Mouse (Mus musculus): Measurements from ENCODE around the gene Ninl. TPM values are rescaled to one million over a fixed set of nuclear protein-coding genes. Genes with fewer than 3 reads are reported as not detected.

Gene Ninl
- polyA plus RNA-seq, 1 experiment from 2014 or later, result 6.5 TPM

DNA sequence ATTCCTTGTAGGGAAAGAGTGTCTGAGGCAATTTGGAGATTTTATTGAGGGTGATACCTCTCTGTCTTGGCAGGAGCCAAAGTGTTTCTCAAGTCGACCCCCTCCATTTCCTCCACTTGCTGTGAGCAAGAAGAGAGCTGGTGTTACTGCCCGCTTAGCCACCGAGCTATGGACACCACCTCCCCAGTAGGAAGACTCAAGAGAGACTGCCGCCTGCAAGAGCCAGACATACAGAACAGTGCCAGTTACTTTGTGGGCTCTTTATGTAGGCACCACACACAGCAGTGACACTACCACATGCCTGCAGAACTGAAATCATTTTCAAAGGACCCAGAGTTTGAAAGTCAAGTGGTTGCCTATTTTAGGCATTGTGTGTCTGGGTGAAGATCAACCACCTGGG is 48.1 kb downstream of the Ninl start:
- Histone ChIP-seq H3K27ac (no peak overlapping the region), H3K9me3 (no peaks in the 10 kb centered on the region), H3K4me1 (replicated peaks) (no peaks in the 10 kb centered on the region), H3K9ac (no peak overlapping the region), H3K4me2 (replicated peaks) (no peak overlapping the region), H3K4me3 (replicated peaks) (no peak overlapping the region), H3K36me3 (no peaks in the 10 kb centered on the region), H3K27me3 (replicated peaks) (no peaks in the 10 kb centered on the region)
- WGBS, result 81% methylated on average over 4 of the region's 4 CpGs
- no peak for ATAC-seq

DNA sequence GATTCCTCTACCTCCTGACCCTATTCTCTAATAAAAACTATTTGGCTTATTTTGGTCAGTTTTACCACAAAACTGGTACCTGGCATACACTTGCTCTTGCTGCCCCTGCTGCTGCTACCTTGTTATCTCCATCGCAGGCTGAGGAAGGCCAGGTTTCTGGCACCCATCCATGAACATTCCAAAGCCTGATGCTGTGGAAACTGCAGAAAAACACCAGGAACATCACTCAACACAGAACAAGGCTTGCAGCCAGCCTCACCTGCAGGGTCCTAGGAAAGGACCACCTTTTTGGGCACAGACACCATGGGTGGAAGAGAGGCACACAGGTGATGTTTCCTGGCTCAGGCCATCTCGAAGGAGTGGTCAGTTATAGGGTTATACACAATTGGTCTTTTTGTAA is 48.7 kb downstream of the Ninl start:
- no peak overlapping the region for H3K9ac ChIP-seq
- H3K9me3 ChIP-seq, result no peaks in the 10 kb centered on the region
- H3K27me3 ChIP-seq (replicated peaks), result no peaks in the 10 kb centered on the region
- no peak for ATAC-seq
- no peak overlapping the region for H3K4me2 ChIP-seq (replicated peaks)
- H3K4me3 ChIP-seq (replicated peaks), result no peak overlapping the region
- 76% methylated on average over 2 of the region's 2 CpGs for WGBS
- no peaks in the 10 kb centered on the region for H3K4me1 ChIP-seq (replicated peaks)
- H3K36me3 ChIP-seq, result no peaks in the 10 kb centered on the region
- no peak overlapping the region for H3K27ac ChIP-seq

DNA sequence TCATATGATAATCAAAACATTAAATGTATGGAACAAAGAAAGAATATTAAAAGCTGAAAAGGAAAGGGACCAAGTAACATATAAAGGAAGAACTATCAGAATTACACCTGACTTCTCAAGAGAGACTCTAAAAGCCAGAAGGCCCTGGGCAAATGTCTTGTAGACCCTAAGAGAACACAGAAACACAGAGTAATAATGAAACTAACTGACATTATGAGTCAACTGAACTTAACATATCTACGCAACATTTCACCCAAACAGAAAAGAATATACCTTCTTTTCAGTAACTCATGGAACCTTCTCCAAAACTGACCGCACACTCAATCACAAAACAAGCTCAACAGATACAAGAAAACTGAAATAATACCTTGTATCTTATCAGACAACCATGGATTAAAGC is 53.8 kb downstream of the Ninl start:
- no peaks in the 10 kb centered on the region for H3K27me3 ChIP-seq (replicated peaks)
- no peaks in the 10 kb centered on the region for H3K36me3 ChIP-seq
- H3K4me2 ChIP-seq (replicated peaks), result no peak overlapping the region
- no peak overlapping the region for H3K4me3 ChIP-seq (replicated peaks)
- WGBS, result 100% methylated on average over 2 of the region's 2 CpGs
- no peak for ATAC-seq
- no peak overlapping the region for H3K9ac ChIP-seq
- H3K27ac ChIP-seq, result no peak overlapping the region
- H3K9me3 ChIP-seq, result no peaks in the 10 kb centered on the region
- H3K4me1 ChIP-seq (replicated peaks), result no peaks in the 10 kb centered on the region; the same call in 1 of the 2 replicates

DNA sequence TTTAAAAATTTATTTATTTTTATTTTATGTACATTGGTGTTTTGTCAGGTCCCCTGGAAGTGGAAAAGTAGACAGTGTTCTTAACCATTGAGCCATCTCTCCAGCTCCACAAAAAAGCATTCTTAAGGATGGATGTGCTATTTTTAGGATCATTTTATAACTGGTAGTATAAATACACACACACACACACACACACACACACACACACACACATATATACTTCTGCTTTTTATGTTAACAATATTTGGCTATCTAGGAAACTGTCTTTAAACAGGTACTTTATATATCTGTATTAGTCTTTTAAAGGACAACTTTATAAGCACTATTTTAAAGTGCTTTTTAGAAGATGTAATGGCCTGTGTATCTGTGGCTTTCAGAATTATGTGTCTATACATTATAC is 57.1 kb downstream of the Ninl start:
- H3K9me3 ChIP-seq, result no peaks in the 10 kb centered on the region
- no peak overlapping the region for H3K4me2 ChIP-seq (replicated peaks)
- H3K4me3 ChIP-seq (replicated peaks), result no peak overlapping the region
- no peaks in the 10 kb centered on the region; the same call in 1 of the 2 replicates for H3K4me1 ChIP-seq (replicated peaks)
- no peak for ATAC-seq
- H3K9ac ChIP-seq, result no peak overlapping the region
- H3K27ac ChIP-seq, result no peak overlapping the region
- H3K36me3 ChIP-seq, result no peaks in the 10 kb centered on the region
- H3K27me3 ChIP-seq (replicated peaks), result no peaks in the 10 kb centered on the region

DNA sequence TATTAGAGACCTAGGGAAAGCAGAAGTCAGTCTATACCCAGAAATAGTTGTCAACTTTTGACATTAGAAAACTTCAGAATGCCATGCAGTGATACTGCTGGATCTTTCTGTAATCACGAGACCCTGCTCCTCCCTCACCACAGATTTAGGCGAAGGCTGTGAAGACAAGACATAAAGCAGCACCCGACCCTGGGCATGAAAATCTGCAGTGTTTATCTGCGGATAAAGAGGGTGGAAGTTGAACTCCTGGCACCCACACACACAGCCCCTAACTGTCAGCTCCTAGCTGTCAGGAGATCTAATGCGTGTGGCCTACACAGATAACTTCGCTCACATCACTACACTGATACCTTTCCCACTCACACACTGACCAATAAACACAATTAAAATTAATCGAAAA is 57.7 kb downstream of the Ninl start:
- no peak for ATAC-seq
- H3K9me3 ChIP-seq, result no peaks in the 10 kb centered on the region
- H3K9ac ChIP-seq, result no peak overlapping the region
- H3K4me2 ChIP-seq (replicated peaks), result no peak overlapping the region
- H3K4me3 ChIP-seq (replicated peaks), result no peak overlapping the region
- 54% methylated on average over 7 of the region's 7 CpGs for WGBS
- H3K36me3 ChIP-seq, result no peaks in the 10 kb centered on the region
- no peaks in the 10 kb centered on the region; the same call in 1 of the 2 replicates for H3K4me1 ChIP-seq (replicated peaks)
- no peaks in the 10 kb centered on the region for H3K27me3 ChIP-seq (replicated peaks)
- H3K27ac ChIP-seq, result no peak overlapping the region

DNA sequence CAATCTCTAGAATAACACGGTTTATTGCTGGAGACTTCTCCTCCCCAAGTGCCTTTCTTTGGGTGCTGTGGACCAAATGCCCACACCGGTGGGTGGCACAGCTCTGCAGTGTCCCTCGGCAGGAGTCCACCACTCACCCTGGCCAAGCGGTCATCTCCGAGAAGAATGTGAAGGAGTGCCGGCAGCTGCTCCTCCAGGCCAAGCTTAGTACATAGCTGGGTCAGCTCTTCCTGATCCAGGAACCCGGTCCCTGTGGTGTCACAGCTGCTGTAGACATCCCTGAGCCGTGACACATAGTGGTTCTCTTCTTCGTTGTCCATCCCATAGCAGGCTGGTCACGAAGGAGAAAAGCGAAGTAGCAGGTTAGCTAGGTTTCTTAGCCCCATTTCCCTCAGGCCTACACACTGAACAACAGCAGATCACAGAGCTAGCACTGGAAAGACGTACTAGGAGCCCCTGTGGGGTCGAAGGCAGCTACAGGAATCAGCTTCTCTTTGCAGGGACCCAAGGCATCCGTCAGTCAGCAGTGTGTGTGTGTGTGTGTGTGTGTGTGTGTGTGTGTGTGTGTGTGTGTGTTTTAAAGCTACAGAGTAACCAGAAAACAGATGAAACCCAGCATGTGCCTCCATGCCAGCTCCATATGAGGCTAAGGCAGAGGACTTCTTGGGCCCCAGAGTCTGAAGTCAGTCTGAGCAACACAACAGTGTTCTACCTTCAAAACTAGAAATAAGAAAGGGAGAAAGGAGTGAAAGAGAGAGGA is 59.1 kb downstream of the Ninl start:
- no peak overlapping the region for H3K4me3 ChIP-seq (replicated peaks)
- H3K4me2 ChIP-seq (replicated peaks), result no peak overlapping the region
- H3K9me3 ChIP-seq, result no peaks in the 10 kb centered on the region
- ATAC-seq, result no peak
- H3K4me1 ChIP-seq (replicated peaks), result no peaks in the 10 kb centered on the region; the same call in 1 of the 2 replicates
- no peaks in the 10 kb centered on the region for H3K36me3 ChIP-seq
- H3K27me3 ChIP-seq (replicated peaks), result no peaks in the 10 kb centered on the region
- no peak overlapping the region for H3K27ac ChIP-seq
- 79% methylated on average over 14 of the region's 14 CpGs for WGBS
- H3K9ac ChIP-seq, result no peak overlapping the region

DNA sequence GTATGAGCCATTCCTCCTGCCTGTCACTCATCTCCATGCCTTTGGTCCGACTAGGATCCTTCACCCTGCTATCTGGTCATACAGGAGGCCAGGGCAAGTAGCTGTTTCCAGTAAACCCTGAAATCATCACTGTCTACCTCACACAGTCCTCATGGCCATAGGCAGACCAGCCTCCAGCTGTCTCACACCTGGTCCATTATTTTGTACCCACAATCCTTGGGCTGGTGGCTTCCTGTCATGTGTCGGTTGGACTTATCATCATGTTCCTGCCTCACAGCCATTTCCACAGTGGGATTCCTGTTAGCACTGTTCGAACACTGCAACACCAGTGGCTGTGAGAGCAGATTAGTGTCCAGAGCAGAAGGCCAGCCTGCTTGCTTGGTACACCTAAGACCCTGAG is 60.4 kb downstream of the Ninl start:
- Histone ChIP-seq H3K27me3 (replicated peaks) (no peaks in the 10 kb centered on the region), H3K27ac (no peak overlapping the region), H3K4me2 (replicated peaks) (no peak overlapping the region), H3K9ac (no peak overlapping the region), H3K36me3 (peaks cover 4% of the 10 kb centered on the region; the same call in 1 of the 2 replicates), H3K4me3 (replicated peaks) (no peak overlapping the region), H3K4me1 (replicated peaks) (no peaks in the 10 kb centered on the region; the same call in 1 of the 2 replicates), H3K9me3 (no peaks in the 10 kb centered on the region)
- 83% methylated on average over 3 of the region's 3 CpGs for WGBS
- no peak for ATAC-seq

DNA sequence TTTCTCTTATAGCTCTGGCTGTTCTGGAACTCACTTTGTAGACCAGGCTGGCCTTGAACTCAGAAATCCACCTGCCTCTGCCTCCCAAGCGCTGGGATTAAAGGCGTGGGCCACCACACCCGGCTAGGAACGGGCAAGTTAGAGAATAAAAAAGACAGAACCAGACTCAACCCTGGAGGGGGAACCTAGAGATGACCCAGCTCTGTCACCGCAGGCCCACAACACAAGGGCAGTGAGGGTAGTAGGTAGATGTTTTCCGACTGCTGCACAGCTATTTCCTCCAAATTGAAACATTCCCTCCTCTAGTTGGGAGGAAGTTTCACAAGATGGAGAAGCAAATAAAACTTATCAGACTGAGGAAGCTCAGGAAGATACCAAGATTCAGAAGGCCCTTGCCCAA is 61.5 kb downstream of the Ninl start:
- no peak for ATAC-seq
- 91% methylated on average over 6 of the region's 6 CpGs for WGBS
- no peaks in the 10 kb centered on the region for H3K27me3 ChIP-seq (replicated peaks)

DNA sequence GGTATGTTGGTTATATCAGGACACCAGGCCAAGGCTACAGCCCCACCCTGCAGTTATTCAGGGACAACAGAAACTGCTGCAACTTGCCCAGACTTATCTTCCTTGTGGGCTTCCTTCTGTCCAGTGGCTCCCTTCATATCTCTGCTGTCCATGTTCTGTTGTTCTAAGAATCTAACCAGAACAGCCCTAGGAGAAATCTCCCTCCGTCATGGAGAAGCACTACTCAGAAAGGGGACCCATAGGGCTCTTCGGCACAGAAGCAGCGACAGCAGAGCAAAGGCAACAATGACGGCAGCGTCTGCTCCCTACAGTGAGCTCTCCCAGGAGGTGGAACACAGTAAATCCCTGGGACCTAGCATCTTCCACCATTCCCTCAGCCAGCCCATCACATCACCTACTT is 62.3 kb downstream of the Ninl start:
- no peak for ATAC-seq
- H3K27me3 ChIP-seq (replicated peaks), result no peaks in the 10 kb centered on the region
- H3K9me3 ChIP-seq, result no peaks in the 10 kb centered on the region
- no peak overlapping the region for H3K4me2 ChIP-seq (replicated peaks)
- no peak overlapping the region for H3K9ac ChIP-seq
- no peak overlapping the region for H3K4me3 ChIP-seq (replicated peaks)
- WGBS, result 88% methylated on average over 5 of the region's 5 CpGs
- peaks cover 5% of the 10 kb centered on the region; the same call in 1 of the 2 replicates for H3K36me3 ChIP-seq
- H3K27ac ChIP-seq, result no peak overlapping the region
- no peaks in the 10 kb centered on the region for H3K4me1 ChIP-seq (replicated peaks)

More for the DNA sequence above, 61.5 kb downstream of the Ninl start:
- no peaks in the 10 kb centered on the region for H3K9me3 ChIP-seq
- H3K9ac ChIP-seq, result no peak overlapping the region
- no peak overlapping the region for H3K27ac ChIP-seq
- peaks cover 5% of the 10 kb centered on the region; the same call in 1 of the 2 replicates for H3K36me3 ChIP-seq
- H3K4me3 ChIP-seq (replicated peaks), result no peak overlapping the region
- H3K4me1 ChIP-seq (replicated peaks), result no peaks in the 10 kb centered on the region
- no peak overlapping the region for H3K4me2 ChIP-seq (replicated peaks)

DNA sequence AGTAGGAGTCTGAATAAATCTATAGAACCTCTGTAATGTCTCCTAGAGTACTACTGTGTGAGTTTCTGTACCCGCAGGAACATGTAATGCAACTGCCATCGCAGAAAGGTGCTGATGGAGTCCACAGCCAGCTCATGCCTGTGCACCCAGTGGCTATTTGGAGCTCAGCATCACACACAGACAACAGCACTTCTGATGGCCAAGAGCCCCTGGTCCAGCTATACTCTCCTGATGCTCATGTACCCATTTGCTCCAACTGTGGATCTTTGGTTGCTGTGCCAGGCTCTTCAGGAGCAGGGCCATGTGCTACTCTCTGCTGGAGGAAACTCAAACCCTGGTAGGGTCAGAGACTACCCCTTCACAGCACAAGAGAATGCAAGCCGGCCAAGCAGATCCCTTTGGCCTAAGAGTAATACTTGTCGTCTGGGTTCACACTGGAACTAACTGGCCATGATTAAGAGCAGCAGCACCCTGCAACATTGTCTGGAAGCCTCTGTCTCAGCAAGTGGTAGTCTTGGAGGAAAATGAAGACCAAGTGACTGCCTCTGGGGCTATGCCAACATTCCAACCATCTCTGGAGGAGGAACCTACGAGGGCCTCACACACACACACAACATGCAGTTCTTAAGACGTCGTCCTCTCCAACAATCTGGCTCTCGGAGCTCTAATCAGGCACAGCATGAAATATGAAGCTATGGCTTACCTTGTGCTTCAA is 65.6 kb downstream of the Ninl start:
- Histone ChIP-seq H3K9me3 (no peaks in the 10 kb centered on the region), H3K27me3 (replicated peaks) (no peaks in the 10 kb centered on the region), H3K27ac (no peak overlapping the region), H3K4me3 (replicated peaks) (no peak overlapping the region), H3K9ac (no peak overlapping the region), H3K36me3 (peaks cover 5% of the 10 kb centered on the region; the same call in 1 of the 2 replicates), H3K4me2 (replicated peaks) (no peak overlapping the region), H3K4me1 (replicated peaks) (no peaks in the 10 kb centered on the region)
- WGBS, result 85% methylated on average over 8 of the region's 8 CpGs
- no peak for ATAC-seq

DNA sequence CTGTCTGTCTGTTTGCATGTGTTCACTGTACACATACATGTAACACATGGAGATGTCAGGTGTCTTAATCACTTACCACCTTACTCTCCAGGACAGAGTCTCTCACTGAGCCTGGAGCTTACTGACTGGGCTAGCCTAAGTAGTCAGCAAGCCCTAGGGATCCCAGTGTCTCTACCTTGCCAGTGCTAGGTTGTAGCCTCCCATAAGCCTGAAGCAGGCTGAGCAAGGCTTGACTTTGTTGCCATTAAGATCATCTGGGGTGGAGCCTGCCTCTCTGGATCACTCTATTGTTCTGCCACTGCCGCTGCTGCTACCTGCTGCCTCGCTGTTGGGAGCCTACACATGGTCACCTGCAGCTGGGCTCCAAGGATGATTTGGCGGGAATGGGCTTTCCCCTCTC is 66.5 kb downstream of the Ninl start:
- Histone ChIP-seq H3K9me3 (no peaks in the 10 kb centered on the region), H3K27me3 (replicated peaks) (no peaks in the 10 kb centered on the region), H3K4me3 (replicated peaks) (no peak overlapping the region), H3K4me1 (replicated peaks) (no peaks in the 10 kb centered on the region), H3K9ac (no peak overlapping the region), H3K4me2 (replicated peaks) (no peak overlapping the region), H3K27ac (no peak overlapping the region), H3K36me3 (peaks cover 8% of the 10 kb centered on the region; the same call in 1 of the 2 replicates)
- 85% methylated on average over 3 of the region's 3 CpGs for WGBS
- no peak for ATAC-seq

DNA sequence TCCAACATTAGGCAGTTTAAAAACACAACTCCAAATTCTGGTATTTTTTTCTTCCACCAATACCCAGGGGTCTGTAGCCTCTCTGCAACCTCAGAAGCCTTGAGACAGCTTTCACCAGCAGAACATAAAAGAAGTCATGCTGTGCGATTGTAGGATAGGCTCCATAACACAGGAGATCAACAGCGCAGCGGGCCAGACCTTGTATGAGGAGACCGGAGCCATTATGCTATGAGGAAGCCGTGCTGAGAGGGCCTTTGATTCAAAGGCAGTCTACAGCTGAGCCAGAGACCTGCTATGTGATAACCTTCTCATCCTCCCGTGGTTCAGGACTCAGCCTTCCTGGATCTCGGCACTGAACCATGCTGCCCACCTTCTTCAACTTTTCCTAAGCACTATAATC is 67.3 kb downstream of the Ninl start:
- Histone ChIP-seq H3K9ac (no peak overlapping the region), H3K27me3 (replicated peaks) (no peaks in the 10 kb centered on the region), H3K36me3 (peaks cover 8% of the 10 kb centered on the region; the same call in 1 of the 2 replicates), H3K4me2 (replicated peaks) (no peak overlapping the region), H3K9me3 (no peaks in the 10 kb centered on the region), H3K27ac (no peak overlapping the region), H3K4me1 (replicated peaks) (no peaks in the 10 kb centered on the region), H3K4me3 (replicated peaks) (no peak overlapping the region)
- no peak for ATAC-seq
- 91% methylated on average over 7 of the region's 7 CpGs for WGBS

DNA sequence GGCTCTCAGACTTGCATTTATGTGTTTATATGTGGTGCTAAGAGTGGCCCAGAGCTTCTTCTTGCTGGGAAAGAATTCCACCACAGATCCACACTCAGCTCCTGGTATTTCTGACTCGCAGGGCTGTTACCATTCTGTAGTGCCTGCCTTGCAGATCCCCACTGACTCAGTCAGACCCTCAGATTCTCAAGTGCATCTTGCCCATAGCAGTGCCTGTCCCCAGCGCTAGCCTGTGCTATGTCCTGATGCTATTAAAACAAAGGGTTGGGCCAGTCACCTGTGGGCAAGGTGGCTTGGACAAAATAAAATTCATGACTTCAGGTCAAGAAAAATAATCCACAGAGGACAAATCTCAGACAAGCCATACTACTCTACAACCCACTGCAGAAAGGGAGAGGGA is 70.0 kb downstream of the Ninl start:
- H3K9ac ChIP-seq, result no peak overlapping the region
- no peak for ATAC-seq
- no peak overlapping the region for H3K4me3 ChIP-seq (replicated peaks)
- H3K9me3 ChIP-seq, result no peaks in the 10 kb centered on the region
- H3K27me3 ChIP-seq (replicated peaks), result no peaks in the 10 kb centered on the region
- no peak overlapping the region for H3K27ac ChIP-seq
- H3K4me1 ChIP-seq (replicated peaks), result no peaks in the 10 kb centered on the region
- 90% methylated on average over 2 of the region's 2 CpGs for WGBS
- H3K36me3 ChIP-seq, result peaks cover 12% of the 10 kb centered on the region; the same call in 1 of the 2 replicates
- no peak overlapping the region for H3K4me2 ChIP-seq (replicated peaks)

All from intestine, embryonic 15.5 days (tissue).